Mouse (Mus musculus) ovary, postnatal 14 days (tissue): ENCODE data around the gene Spata6.

Source experiments
- DNase-seq: peaks from one replicate; pipeline ENCODE4 v3.0.0; 2022; ENCODE audit warnings: low spot score

Gene Spata6

DNA sequence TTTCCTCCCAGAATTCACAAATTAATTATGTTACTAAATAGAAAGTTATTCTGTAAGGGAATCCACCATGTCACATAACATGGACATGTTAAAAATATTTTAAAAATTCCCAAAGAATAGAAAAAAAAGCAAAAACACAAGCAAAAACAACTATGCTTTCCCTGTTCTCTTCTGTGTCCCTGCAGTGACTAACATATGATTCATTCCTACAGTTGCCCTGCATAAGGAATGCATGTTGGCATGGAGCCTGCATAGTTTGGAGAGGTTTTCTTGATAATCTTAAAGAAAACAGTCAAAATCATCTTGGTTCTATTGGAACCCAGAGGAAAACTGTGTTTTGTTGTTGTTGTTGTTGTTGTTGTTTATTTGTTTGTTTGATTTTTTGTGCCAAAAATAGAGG lies 132.8 kb downstream of the Spata6 start:
- no peak for DNase-seq

- DNase-seq = no peak
These were observed 146.9 kb downstream of the Spata6 start for GRCm38 (mm10) chr4:111866701-111867100.

DNA sequence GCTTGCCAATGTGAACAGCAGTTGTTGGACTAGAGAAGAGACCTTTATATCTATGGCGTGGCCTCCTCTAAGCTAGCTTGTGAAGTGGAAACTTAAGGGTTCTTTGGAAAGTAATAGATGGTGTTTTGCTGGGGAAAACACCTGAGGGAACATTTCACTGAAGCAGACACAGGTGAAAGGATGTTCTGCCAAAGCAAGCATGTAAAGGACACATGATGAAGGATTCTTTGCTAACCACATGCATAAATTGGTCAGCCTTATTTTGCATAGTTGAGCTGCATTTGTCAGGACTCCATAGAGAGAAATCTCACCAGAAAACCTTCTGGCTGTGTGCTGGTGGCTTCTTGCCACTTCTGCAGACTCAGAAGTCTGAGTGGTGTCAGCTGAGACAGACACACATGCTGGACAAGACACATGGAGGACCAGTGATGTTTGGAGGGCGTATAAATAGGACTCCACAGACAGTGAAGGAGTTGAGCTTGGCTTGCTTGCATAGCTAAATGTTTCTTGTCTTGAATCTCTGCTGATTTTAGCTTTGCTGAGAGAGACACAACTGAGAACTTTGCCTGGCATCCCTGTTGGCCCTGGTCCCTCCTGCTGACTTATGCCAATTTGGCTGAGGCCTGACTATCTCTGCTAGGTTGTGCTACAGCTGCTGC lies 148.1 kb downstream of the Spata6 start:
- DNase-seq = no peak
